In genomic region chr5:114575530-114575929, GRCm38 (mm10) we compare ENCODE assay signal across 8 mouse cellular contexts. TPM values are rescaled to one million over a fixed set of nuclear protein-coding genes. Genes with fewer than 3 reads are reported as not detected.
DNase-seq lines count a peak whose midpoint lies in the region; ATAC-seq and TF ChIP-seq lines count a peak whose summit lies in the region.
"Had no signal": no experiment of that assay in that cellular context is flagged by ENCODE, and none has a peak within 500 bp of the region (broad histone marks: within the 10 kb centered on the region; RNA-seq: fewer than 3 reads in every experiment).

No protein-coding gene starts in this region.

- no peaks in the 10 kb centered on the region; the same call in 1 of the 2 replicates for H3K27me3 ChIP-seq in intestine, embryonic 15.5 days (replicated peaks)
- H3K27me3 ChIP-seq in intestine, postnatal 0 days (replicated peaks; ENCODE audit: control insufficient read depth, insufficient read depth, low read length), result no peaks in the 10 kb centered on the region
- peaks cover 60% of the 10 kb centered on the region for H3K27me3 ChIP-seq in forebrain, embryonic 10.5 days (ENCODE audit: poor library complexity, severe bottlenecking)
- peaks cover 7% of the 10 kb centered on the region for H3K27me3 ChIP-seq in midbrain, embryonic 13.5 days

- ATAC-seq in intestine, embryonic 15.5 days, result no peak
- no peak for ATAC-seq in intestine, postnatal 0 days
- ATAC-seq in midbrain, embryonic 13.5 days, result no peak

- H3K4me3 ChIP-seq in intestine, embryonic 15.5 days (replicated peaks), result no peak overlapping the region
- no peak overlapping the region for H3K4me3 ChIP-seq in intestine, postnatal 0 days (ENCODE audit: low read depth, low read length)
- H3K4me3 ChIP-seq in forebrain, embryonic 10.5 days, result no peak overlapping the region
- H3K4me3 ChIP-seq in midbrain, embryonic 13.5 days (replicated peaks), result no peak overlapping the region
- H3K4me3 ChIP-seq: lung, embryonic 15.5 days had no signal

- no peaks in the 10 kb centered on the region for H3K9me3 ChIP-seq in intestine, embryonic 15.5 days
- no peaks in the 10 kb centered on the region for H3K9me3 ChIP-seq in intestine, postnatal 0 days (ENCODE audit: control insufficient read depth)
- H3K9me3 ChIP-seq in forebrain, embryonic 10.5 days, result no peaks in the 10 kb centered on the region
- H3K9me3 ChIP-seq in midbrain, embryonic 13.5 days, result no peaks in the 10 kb centered on the region
- H3K9me3 ChIP-seq: lung, embryonic 15.5 days had no signal

- peak; percentile 75 to 79 for DNase-seq in adrenal gland, postnatal 36 days
- no peak for DNase-seq in forebrain, embryonic 10.5 days (ENCODE audit: extremely low spot score, low spot score)
- DNase-seq in frontal cortex, postnatal 25 days (ENCODE audit: low spot score in 2 of 2), result no peak
- no peak for DNase-seq in layer of hippocampus, adult 18-20 months (ENCODE audit: low spot score in 2 of 2)

- H3K4me1 ChIP-seq in intestine, embryonic 15.5 days (replicated peaks), result peaks cover 54% of the 10 kb centered on the region
- peaks cover 24% of the 10 kb centered on the region; the same call in 1 of the 2 replicates for H3K4me1 ChIP-seq in intestine, postnatal 0 days (replicated peaks; ENCODE audit: control insufficient read depth, insufficient read depth, low read length)
- H3K4me1 ChIP-seq in forebrain, embryonic 10.5 days, result peaks cover 95% of the 10 kb centered on the region
- peaks cover 96% of the 10 kb centered on the region for H3K4me1 ChIP-seq in midbrain, embryonic 13.5 days (replicated peaks)

- no peak overlapping the region for H3K27ac ChIP-seq in intestine, embryonic 15.5 days
- H3K27ac ChIP-seq in intestine, postnatal 0 days (ENCODE audit: low read depth, low read length), result no peak overlapping the region
- H3K27ac ChIP-seq in forebrain, embryonic 10.5 days, result peak overlapping the region; percentile 73
- H3K27ac ChIP-seq in midbrain, embryonic 13.5 days, result peak overlapping the region; percentile 70
- H3K27ac ChIP-seq: lung, embryonic 15.5 days had no signal

- no peak overlapping the region for H3K9ac ChIP-seq in intestine, embryonic 15.5 days
- no peak overlapping the region for H3K9ac ChIP-seq in intestine, postnatal 0 days (ENCODE audit: low read depth, low read length)
- H3K9ac ChIP-seq in midbrain, embryonic 13.5 days (replicated peaks), result peak overlapping the region; percentile 56; the same call in 1 of the 2 replicates
- H3K9ac ChIP-seq: lung, embryonic 15.5 days had no signal

- WGBS in intestine, embryonic 15.5 days, result 81% methylated on average over 7 of the region's 7 CpGs
- 73% methylated on average over 7 of the region's 7 CpGs for WGBS in intestine, postnatal 0 days
- 79% methylated on average over 7 of the region's 7 CpGs for WGBS in forebrain, embryonic 10.5 days
- 76% methylated on average over 7 of the region's 7 CpGs for WGBS in midbrain, embryonic 13.5 days

- TF ChIP-seq CTCF in intestine, postnatal 0 days (IDR thresholded peaks at IDR 0.05; ENCODE audit: low read depth), result no peak

- no peaks in the 10 kb centered on the region for H3K36me3 ChIP-seq in intestine, embryonic 15.5 days
- no peaks in the 10 kb centered on the region for H3K36me3 ChIP-seq in intestine, postnatal 0 days (ENCODE audit: control insufficient read depth, insufficient read depth)
- H3K36me3 ChIP-seq in forebrain, embryonic 10.5 days (replicated peaks), result peaks cover 30% of the 10 kb centered on the region
- H3K36me3 ChIP-seq in midbrain, embryonic 13.5 days, result no peaks in the 10 kb centered on the region
- H3K36me3 ChIP-seq: lung, embryonic 15.5 days had no signal

- peak overlapping the region; percentile 29 for H3K4me2 ChIP-seq in intestine, embryonic 15.5 days (replicated peaks)
- H3K4me2 ChIP-seq in intestine, postnatal 0 days (replicated peaks; ENCODE audit: low read depth), result no peak overlapping the region; the same call in 1 of the 2 replicates
- peak overlapping the region; percentile 36 for H3K4me2 ChIP-seq in midbrain, embryonic 13.5 days (replicated peaks)
- H3K4me2 ChIP-seq: lung, embryonic 15.5 days had no signal

RNA-seq across cellular contexts. Expression of gene Fam222a, which starts 7.7 kb away (rescaled TPM):
- polyA plus RNA-seq in intestine, embryonic 15.5 days (2015; fragmentation: Nextera tagmentation; extraction: Ambion mirVana), result 5.1 and 6.2 TPM in 2 replicates
- polyA plus RNA-seq in intestine, postnatal 0 days (2015; fragmentation: Nextera tagmentation; extraction: Ambion mirVana), result 2.3 and 3.2 TPM in 2 replicates
- 100 to 1,000 TPM in 1 of 2 experiments, 10 to 100 TPM in 1; 52.1 to 118 TPM for total RNA-seq in adrenal gland, postnatal 36 days (2021)
- polyA plus RNA-seq in forebrain, embryonic 10.5 days (2016; fragmentation: Nextera tagmentation; extraction: Ambion mirVana), result 3.9 and 4.1 TPM in 2 replicates
- polyA plus RNA-seq in midbrain, embryonic 13.5 days (2015; fragmentation: Nextera tagmentation; extraction: Ambion mirVana), result 5.1 and 6.1 TPM in 2 replicates
- total RNA-seq in layer of hippocampus, adult 18-20 months (2021), result 1 to 10 TPM; 5.2 to 5.3 TPM

Comparison
In these comparisons a context has a peak if more than half of its experiments do, and no peak if none do; other contexts are left out.
1. H3K27ac ChIP-seq: peak in forebrain, embryonic 10.5 days (single experiment) and midbrain, embryonic 13.5 days (single experiment); none in intestine, embryonic 15.5 days (single experiment) and intestine, postnatal 0 days (single experiment).
2. DNase-seq: peak in adrenal gland, postnatal 36 days (2 of 2); none in forebrain, embryonic 10.5 days (single experiment), frontal cortex, postnatal 25 days (0 of 2) and layer of hippocampus, adult 18-20 months (0 of 2).